Mouse (Mus musculus) layer of hippocampus, postnatal 10 days (tissue): Measurements from ENCODE around the gene Eps8l3. TPM values are rescaled to one million over a fixed set of nuclear protein-coding genes. Genes with fewer than 3 reads are reported as not detected.
A peak's percentile ranks its signal among the peaks of the same experiment; 100 is the strongest.
"Not testable (repeated sequence)": the region's sequence is repeated elsewhere in the genome, so short reads cannot be mapped to it uniquely, and the experiment has no call there.

ENCODE experiments used
- DNase-seq, 2 experiments: peaks; one replicate each; pipeline ENCODE4 v3.0.0; 2021; ENCODE audit warnings: low spot score in 2 of 2
- total RNA-seq, 2 experiments: library from RNA; stranded (reverse); gene quantifications; 2 replicates each; pipeline ENCODE4 v1.2.3; 2021

Gene Eps8l3
- total RNA-seq, 2 experiments from 2014 or later, result not detected

- DNase-seq, result no peak
These were observed 24.2 kb upstream of the Eps8l3 start for GRCm38 (mm10) chr3:107852786-107853185.

DNA sequence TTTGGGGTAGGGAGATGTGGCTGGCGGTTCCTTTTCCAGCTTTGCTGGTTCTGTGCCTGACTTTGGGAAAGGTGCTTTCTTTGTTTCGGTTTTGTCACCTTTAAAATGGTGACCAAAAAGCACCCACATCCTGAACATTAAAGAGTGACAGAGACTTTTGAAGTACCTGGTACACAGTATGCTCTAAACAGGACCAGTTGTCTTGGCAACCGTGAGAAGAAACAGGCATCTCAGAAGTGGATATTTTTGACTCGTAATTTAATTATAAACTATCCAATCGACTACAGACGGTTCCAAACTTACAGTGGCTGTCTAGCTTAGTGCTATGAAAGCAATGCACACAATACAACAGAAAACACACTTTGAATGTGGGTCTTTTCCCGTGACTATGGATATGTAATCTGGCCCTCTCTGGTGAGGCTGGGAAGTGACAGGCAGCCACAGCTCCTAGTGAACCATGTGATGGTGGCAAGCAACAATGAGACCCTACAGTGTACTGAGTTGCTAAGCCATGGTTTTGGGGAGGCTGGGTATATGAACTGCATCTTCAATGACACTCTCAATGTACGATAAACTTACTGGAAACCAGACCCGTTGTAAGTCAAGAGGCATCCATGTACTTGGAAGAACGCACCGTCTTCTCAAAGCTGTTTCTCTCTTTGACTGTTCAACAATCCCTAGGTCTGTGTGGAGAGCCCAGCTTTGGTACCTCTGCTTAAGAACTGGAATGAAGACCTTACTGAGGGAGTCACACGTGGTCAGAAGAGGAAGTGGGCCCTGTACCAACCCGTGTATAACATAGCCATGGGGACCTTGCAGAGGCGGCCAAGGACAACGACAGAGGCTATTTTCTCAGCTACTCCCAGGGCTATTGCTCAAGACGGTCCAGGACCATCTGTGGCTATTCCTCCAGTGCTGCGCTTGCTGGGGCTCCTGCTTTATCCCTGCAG lies 23.5 kb upstream of the Eps8l3 start:
- DNase-seq, result no peak

- DNase-seq, result no peak
These were observed 21.7 kb upstream of the Eps8l3 start for GRCm38 (mm10) chr3:107855368-107855767.

DNA sequence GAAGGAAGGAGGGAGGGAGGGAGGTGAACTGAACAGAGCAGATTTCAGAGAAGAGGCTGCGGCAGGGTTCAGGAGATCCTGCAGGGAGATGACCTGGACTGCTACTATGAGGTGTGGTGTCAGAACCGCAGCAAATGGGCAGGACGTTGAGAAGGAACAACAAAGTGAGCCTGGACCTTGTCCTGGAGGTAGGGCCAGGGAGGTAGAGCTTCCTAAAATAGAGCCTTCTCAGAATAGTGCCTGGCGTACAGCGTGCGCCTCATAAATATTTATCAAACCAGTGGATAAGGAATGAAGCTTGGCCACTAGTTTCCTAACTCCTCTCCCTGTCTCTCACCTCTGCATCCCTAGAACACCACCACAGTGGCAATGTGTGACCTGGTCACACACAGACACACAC lies 19.4 kb upstream of the Eps8l3 start:
- DNase-seq, result no peak

DNA sequence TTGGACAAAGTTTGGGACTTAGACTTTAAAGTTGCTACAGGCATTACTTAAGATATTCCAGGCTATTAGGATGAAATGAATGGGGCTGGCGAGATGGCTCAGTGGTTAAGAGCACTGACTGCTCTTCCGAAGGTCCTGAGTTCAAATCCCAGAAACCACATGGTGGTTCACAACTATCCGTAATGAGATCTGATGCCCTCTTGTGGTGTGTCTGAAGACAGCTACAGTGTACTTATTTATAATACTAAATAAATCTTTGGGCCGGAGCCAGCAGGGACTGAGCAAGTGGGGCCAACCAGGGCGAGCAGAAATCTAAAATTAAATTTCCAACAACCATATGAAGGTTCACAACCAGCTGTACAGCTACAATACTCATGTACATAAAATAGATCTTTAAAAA lies 15.5 kb upstream of the Eps8l3 start:
- DNase-seq, result not testable (repeated sequence)

DNA sequence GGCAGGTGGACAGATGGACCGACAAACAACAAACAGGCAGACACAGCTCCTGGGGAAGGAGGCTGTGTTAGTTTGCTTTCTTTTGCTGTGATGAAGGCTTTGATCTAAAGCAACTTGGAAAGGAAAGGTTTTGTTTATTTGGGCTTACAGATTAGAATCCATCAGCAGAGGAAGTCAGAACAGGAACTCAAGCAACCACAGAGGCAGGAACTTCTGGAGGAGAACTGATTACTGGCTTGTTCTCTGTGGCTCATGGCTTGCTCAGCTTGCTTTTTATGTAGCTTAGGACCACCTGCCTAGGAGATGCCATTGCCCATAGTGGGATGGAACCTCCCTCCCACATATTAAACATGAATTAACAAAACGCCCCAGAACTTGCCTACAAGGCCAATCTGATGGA lies 14.6 kb upstream of the Eps8l3 start:
- no peak for DNase-seq

DNA sequence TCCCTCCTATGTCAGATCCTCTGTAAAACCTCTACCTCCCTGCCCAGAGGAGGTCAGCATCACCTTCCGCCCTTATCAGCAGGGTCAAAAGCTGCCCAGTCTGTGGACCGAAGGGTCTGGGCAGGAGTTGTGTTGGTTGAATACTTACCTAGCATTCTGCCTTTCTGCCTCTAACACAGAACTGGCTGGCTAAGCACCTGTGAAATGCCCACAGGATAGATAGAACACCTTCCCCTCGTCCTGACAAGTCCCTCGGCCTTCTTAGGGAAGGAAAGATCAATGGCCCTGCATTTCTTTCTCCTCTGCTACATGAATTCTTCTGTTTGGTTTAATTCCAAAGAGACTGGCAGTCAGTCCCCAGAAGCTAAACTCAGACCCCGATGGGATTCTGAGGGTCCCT lies 13.6 kb upstream of the Eps8l3 start:
- DNase-seq, result no peak

DNA sequence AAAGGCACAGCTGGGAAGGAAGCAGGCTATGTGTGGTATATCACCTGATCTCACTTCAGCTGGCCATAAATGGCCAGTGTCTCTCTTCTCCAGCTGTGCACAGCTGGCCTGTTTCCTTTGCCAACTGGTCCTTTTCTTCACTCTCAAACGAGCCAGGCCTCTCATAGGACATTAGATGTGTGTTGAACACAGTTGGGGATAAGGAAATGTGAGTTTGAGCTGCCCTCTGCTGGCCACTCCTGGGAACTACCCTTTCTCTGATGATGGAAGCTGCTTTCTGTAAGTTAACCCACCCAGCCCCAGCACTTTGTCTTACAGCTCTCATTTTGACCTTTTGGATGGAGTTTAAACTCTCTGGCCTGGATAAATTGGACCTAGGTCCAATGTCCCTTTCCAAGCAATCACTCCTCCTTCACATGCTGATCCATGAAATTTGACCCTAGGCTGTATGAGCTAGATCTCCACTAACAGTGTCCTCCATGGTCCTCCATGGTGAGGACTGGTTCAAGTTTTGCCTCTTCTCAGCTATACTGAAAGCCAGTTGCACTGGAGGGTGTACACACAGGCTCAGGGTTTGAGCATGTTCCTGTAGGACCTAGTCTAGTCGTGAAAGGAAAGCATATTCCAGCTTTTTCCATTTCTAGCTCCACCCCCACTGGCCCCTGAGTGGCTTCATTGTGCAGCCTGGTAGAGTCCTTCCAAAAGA lies 13.0 kb upstream of the Eps8l3 start:
- DNase-seq, result peak; percentile 96 to 97

GRCm38 (mm10) chr3:107865364-107866091 lies 11.5 kb upstream of the Eps8l3 start:
- no peak for DNase-seq

DNA sequence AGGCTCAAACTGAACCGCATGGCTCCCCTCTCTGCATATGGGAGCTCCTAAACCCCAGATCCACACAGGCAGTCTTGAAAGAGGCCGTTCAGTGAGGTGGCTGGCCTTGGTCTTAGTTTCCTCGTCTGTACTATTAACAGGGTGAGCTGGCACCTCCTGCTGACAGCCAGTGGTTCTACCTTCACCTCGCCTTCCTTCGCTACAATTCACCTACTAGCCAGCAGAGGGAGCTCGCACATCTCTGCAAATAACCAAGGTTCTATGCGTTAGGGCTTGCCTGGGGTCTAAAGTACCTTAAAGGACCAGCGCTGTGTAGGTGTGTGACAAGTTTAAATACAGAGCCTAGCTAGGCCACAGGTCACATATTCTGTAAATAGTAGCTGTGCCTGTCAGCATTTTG lies 9.9 kb upstream of the Eps8l3 start:
- DNase-seq, result peak; percentile 93

GRCm38 (mm10) chr3:107868452-107868851 lies 8.6 kb upstream of the Eps8l3 start:
- no peak for DNase-seq

DNA sequence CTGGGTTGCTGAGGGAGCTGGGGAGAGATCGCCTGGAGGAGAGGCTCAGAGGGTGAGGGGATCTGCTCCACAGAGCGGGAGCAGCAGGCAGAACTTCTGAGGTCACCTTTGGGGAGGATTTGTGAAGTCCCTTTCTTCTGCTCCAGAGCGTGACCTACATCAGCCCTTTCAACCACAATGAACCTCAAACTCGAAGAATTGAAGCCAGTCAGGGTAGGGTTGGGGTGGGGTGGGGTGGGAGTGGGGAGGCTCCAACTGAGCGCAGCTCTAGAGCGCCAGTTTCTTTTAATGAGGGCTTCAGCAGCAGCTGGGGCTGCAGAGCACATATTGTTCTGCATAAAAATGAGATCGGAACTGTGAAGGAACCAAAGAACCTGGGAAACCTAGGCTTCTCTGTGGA lies 7.9 kb upstream of the Eps8l3 start:
- DNase-seq, result peak; percentile 44 to 53

DNA sequence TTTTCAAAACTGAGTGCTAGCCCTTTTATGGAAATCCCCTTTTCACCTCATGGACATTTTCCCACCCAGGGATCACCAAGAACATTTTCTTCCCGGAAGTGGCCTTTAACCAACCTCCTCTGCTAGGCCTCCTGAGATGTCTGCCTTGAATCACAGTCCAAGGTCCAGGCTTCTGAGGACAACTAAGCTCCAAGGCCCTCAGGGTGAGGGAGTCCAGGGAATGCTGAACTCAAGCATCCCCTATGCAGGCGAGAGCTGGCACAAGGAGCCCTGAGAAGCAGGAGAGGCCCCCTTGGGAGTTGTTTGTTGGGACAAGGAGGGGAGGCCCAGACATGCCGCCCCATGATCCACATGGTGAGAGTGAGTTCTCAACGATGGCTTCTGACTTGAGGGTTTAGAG lies 7.1 kb upstream of the Eps8l3 start:
- DNase-seq, result no peak

- no peak for DNase-seq
These were observed 3.4 kb upstream of the Eps8l3 start for GRCm38 (mm10) chr3:107873335-107874251.

- DNase-seq, result no peak
These were observed 1.8 kb upstream of the Eps8l3 start for GRCm38 (mm10) chr3:107875231-107875630.

DNA sequence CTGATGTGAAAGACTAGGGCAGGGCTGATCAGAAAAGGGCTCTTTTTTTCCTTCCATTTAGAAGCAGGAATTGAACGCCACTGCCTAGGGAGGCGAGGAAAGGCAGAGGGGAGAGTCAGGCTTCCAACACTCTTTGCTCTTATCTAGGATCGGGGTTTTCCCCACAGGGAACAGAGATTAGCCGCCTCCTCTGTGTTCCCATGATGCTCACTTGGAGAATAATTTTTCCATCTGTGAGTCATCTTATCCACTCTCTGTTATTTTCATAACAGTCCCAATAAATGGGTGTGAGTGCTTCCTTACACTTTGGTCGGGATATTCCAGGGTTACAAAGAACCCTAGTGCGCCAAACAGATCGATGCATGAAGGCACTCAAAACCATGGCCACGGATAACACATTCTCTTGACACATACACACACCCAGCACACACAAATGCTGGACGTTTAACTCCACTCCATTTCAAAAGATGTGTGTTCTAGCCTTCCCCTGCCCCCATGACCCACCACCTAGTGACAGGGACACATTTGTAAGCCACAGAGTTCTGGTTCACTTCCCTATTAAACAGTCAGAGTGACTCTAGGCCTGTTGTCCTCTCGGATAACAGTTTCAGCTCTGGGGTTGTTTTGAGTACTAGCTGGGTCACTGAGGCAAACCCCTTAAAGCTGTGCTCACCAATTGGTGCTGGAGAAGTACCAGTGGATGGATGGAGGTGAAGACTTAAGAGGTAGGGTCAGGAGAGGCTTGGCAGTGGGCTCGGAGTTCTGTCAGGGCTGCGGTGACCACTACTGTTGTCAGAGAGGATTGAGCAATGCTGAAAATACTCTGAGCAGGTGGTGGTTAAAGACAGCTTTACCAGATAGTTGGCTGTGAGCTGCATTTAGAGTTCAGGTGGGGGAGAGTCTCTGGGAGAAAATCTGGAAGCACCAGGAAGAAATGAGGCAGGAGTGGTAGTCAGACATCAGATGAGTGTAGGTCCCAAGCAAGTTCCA lies 1.0 kb downstream of the Eps8l3 start:
- DNase-seq, result no peak

GRCm38 (mm10) chr3:107887674-107888495 lies 10.9 kb downstream of the Eps8l3 start:
- peak; percentile 70 to 75 for DNase-seq

DNA sequence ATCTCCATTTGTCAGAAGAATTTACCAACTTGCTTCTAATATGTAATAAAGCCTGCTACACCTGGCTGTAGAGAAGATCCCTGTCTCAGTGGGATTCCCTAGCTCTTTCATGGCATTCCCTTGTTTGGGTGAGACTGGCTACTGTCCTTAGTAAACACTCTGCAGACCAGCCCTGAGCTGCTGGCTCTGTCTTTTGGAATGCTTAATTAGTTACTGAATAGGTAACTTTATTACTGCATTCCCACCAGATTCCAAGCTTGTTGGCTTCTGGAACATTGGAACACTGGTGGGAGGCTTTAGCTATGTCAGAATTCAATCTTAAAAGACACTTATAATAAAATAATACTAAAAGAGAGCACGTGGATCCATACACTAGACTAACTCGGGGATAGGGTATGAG lies 12.2 kb downstream of the Eps8l3 start:
- DNase-seq, result not testable (repeated sequence)
